Mouse (Mus musculus): ENCODE data around the gene Acvr2a. TPM values are rescaled to one million over a fixed set of nuclear protein-coding genes. Genes with fewer than 3 reads are reported as not detected.
A peak's percentile ranks its signal among the peaks of the same experiment; 100 is the strongest.

Gene Acvr2a
- polyA plus RNA-seq, 1 experiment from 2014 or later: 10.5 TPM

DNA sequence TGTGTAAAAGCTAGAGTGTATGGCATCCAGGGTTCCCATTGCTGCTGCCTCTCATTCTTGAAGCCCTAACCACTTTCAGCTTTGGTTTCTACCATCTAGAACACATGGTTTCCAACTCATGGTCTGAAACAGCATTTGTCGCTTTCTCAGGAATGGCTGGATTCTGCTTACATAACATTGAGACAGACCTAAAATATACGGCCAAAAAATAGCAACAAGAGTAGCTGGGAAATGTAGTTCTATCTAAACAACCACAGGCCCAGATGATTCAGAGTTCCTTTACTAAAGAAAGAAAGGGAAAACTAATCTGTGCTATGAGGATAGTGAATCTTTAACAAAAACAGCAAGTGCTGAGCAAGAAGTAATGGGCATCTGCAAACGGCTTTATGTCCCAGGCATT is 38.6 kb upstream of the Acvr2a start:
- no peak overlapping the region for H3K27ac ChIP-seq (ENCODE audit: low read depth, low read length)
- no peak overlapping the region for H3K4me2 ChIP-seq (replicated peaks; ENCODE audit: low read depth)
- ATAC-seq: no peak
- no peaks in the 10 kb centered on the region for H3K9me3 ChIP-seq (ENCODE audit: control insufficient read depth)
- no peaks in the 10 kb centered on the region for H3K4me1 ChIP-seq (replicated peaks; ENCODE audit: control insufficient read depth, insufficient read depth, low read length)
- no peak overlapping the region for H3K9ac ChIP-seq (ENCODE audit: low read depth, low read length)
- no peaks in the 10 kb centered on the region for H3K27me3 ChIP-seq (replicated peaks; ENCODE audit: control insufficient read depth, insufficient read depth, low read length)
- no peaks in the 10 kb centered on the region for H3K36me3 ChIP-seq (ENCODE audit: control insufficient read depth, insufficient read depth)
- H3K4me3 ChIP-seq (ENCODE audit: low read depth, low read length): no peak overlapping the region
- WGBS: 71% methylated on average over 3 of the region's 3 CpGs
- TF ChIP-seq CTCF (IDR thresholded peaks at IDR 0.05; ENCODE audit: low read depth): no peak

GRCm38 (mm10) chr2:48788901-48789300 is 25.0 kb upstream of the Acvr2a start:
- 71% methylated on average over 3 of the region's 3 CpGs for WGBS
- Histone ChIP-seq H3K4me1 (replicated peaks; ENCODE audit: control insufficient read depth, insufficient read depth, low read length) (no peaks in the 10 kb centered on the region), H3K9ac (ENCODE audit: low read depth, low read length) (no peak overlapping the region), H3K4me2 (replicated peaks; ENCODE audit: low read depth) (no peak overlapping the region), H3K27ac (ENCODE audit: low read depth, low read length) (no peak overlapping the region), H3K27me3 (replicated peaks; ENCODE audit: control insufficient read depth, insufficient read depth, low read length) (no peaks in the 10 kb centered on the region), H3K36me3 (ENCODE audit: control insufficient read depth, insufficient read depth) (no peaks in the 10 kb centered on the region), H3K9me3 (ENCODE audit: control insufficient read depth) (no peaks in the 10 kb centered on the region), H3K4me3 (ENCODE audit: low read depth, low read length) (no peak overlapping the region)
- no peak for TF ChIP-seq CTCF (IDR thresholded peaks at IDR 0.05; ENCODE audit: low read depth)
- ATAC-seq: no peak

DNA sequence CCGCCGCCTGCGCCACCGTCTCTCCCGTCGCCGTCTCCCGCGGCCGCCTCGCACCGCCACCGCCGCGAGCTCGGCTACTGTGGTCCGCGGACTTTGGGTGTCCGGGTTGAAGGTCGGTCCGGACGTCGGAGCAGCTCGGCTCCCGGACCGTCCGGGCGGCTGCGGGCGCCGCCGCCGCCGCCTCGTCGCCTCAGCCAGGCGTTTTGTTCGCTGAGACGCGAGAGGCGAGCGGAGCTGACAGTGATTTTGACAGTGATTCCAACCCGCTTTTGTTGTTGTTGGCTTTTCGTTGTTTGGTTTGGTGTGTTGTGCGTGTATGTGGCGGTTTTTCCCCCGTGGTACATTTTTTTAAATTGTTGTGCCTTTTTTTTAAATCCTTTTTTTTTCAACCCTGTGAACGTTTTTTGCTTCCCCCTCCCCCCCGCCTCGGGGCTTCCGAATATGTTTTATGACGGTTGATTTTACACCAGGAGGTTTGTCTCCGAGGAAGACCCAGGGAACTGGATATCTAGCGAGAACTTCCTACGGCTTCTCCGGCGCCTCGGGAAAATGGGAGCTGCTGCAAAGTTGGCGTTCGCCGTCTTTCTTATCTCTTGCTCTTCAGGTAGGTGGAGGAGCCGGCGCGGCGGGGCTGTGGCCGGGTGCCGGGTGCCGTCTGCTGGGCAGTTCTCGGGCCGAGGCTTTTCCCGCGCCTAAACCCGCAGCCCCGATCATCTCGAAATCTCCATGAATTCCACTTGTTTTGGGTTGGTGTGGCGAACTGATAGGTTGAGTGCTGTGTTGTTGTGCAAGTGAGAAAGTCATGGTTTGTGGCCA is 522 bp downstream of the Acvr2a start:
- Histone ChIP-seq H3K27me3 (replicated peaks; ENCODE audit: control insufficient read depth, insufficient read depth, low read length) (no peaks in the 10 kb centered on the region), H3K27ac (ENCODE audit: low read depth, low read length) (peak overlapping the region; percentile 96), H3K4me3 (ENCODE audit: low read depth, low read length) (peak overlapping the region; percentile 79), H3K36me3 (ENCODE audit: control insufficient read depth, insufficient read depth) (no peaks in the 10 kb centered on the region), H3K9ac (ENCODE audit: low read depth, low read length) (peak overlapping the region; percentile 90), H3K9me3 (ENCODE audit: control insufficient read depth) (no peaks in the 10 kb centered on the region), H3K4me2 (replicated peaks; ENCODE audit: low read depth) (peak overlapping the region; percentile 80), H3K4me1 (replicated peaks; ENCODE audit: control insufficient read depth, insufficient read depth, low read length) (no peaks in the 10 kb centered on the region)
- peak; percentile 47 for TF ChIP-seq CTCF (IDR thresholded peaks at IDR 0.05; ENCODE audit: low read depth)
- under 1% methylated on average over 69 of the region's 76 CpGs for WGBS
- peak; percentile 80 for ATAC-seq

GRCm38 (mm10) chr2:48815039-48815590 is 1.2 kb downstream of the Acvr2a start:
- H3K36me3 ChIP-seq (ENCODE audit: control insufficient read depth, insufficient read depth): no peaks in the 10 kb centered on the region
- H3K9me3 ChIP-seq (ENCODE audit: control insufficient read depth): no peaks in the 10 kb centered on the region
- H3K27me3 ChIP-seq (replicated peaks; ENCODE audit: control insufficient read depth, insufficient read depth, low read length): no peaks in the 10 kb centered on the region
- peak overlapping the region; percentile 90 for H3K9ac ChIP-seq (ENCODE audit: low read depth, low read length)
- H3K4me2 ChIP-seq (replicated peaks; ENCODE audit: low read depth): peak overlapping the region; percentile 80
- peak overlapping the region; percentile 79 for H3K4me3 ChIP-seq (ENCODE audit: low read depth, low read length)
- no peak for ATAC-seq
- H3K4me1 ChIP-seq (replicated peaks; ENCODE audit: control insufficient read depth, insufficient read depth, low read length): no peaks in the 10 kb centered on the region
- peak overlapping the region; percentile 96 for H3K27ac ChIP-seq (ENCODE audit: low read depth, low read length)
- TF ChIP-seq CTCF (IDR thresholded peaks at IDR 0.05; ENCODE audit: low read depth): no peak
- WGBS: 1% methylated on average over 15 of the region's 15 CpGs

GRCm38 (mm10) chr2:48816141-48817028 is 2.5 kb downstream of the Acvr2a start:
- no peak overlapping the region for H3K27ac ChIP-seq (ENCODE audit: low read depth, low read length)

GRCm38 (mm10) chr2:48825878-48826277 is 12.0 kb downstream of the Acvr2a start:
- ATAC-seq: peak; percentile 36; the same call in 1 of the 2 replicates
- peaks cover 4% of the 10 kb centered on the region; the same call in 1 of the 2 replicates for H3K4me1 ChIP-seq (replicated peaks; ENCODE audit: control insufficient read depth, insufficient read depth, low read length)
- H3K9me3 ChIP-seq (ENCODE audit: control insufficient read depth): no peaks in the 10 kb centered on the region
- no peak overlapping the region for H3K27ac ChIP-seq (ENCODE audit: low read depth, low read length)
- H3K27me3 ChIP-seq (replicated peaks; ENCODE audit: control insufficient read depth, insufficient read depth, low read length): no peaks in the 10 kb centered on the region
- no peaks in the 10 kb centered on the region for H3K36me3 ChIP-seq (ENCODE audit: control insufficient read depth, insufficient read depth)
- H3K4me3 ChIP-seq (ENCODE audit: low read depth, low read length): no peak overlapping the region
- TF ChIP-seq CTCF (IDR thresholded peaks at IDR 0.05; ENCODE audit: low read depth): no peak
- H3K9ac ChIP-seq (ENCODE audit: low read depth, low read length): no peak overlapping the region
- no peak overlapping the region for H3K4me2 ChIP-seq (replicated peaks; ENCODE audit: low read depth)
- WGBS: 58% methylated on average over 2 of the region's 2 CpGs

More at GRCm38 (mm10) chr2:48816141-48817028, 2.5 kb downstream of the Acvr2a start:
- WGBS: 11% methylated on average over 9 of the region's 9 CpGs
- 0 out of 2 replicates have a peak overlapping the region, but pooled peaks have one; percentile 27 for H3K9ac ChIP-seq (ENCODE audit: low read depth, low read length)
- no peaks in the 10 kb centered on the region for H3K36me3 ChIP-seq (ENCODE audit: control insufficient read depth, insufficient read depth)
- no peak for ATAC-seq
- peak overlapping the region; percentile 79 for H3K4me3 ChIP-seq (ENCODE audit: low read depth, low read length)
- no peaks in the 10 kb centered on the region for H3K27me3 ChIP-seq (replicated peaks; ENCODE audit: control insufficient read depth, insufficient read depth, low read length)
- no peaks in the 10 kb centered on the region for H3K9me3 ChIP-seq (ENCODE audit: control insufficient read depth)
- H3K4me1 ChIP-seq (replicated peaks; ENCODE audit: control insufficient read depth, insufficient read depth, low read length): no peaks in the 10 kb centered on the region
- no peak for TF ChIP-seq CTCF (IDR thresholded peaks at IDR 0.05; ENCODE audit: low read depth)
- H3K4me2 ChIP-seq (replicated peaks; ENCODE audit: low read depth): peak overlapping the region; percentile 80
